Mouse (Mus musculus) liver, adult 2 months (tissue): ENCODE measurements around the gene Myod1. TPM values are rescaled to one million over a fixed set of nuclear protein-coding genes. Genes with fewer than 3 reads are reported as not detected.

Source experiments
- DNase-seq: peaks from one replicate; pipeline ENCODE4 v3.0.0-alpha.2; 2011; ENCODE audit warnings: low read depth, low spot score; ENCODE audit errors: extremely low read depth
- H3K27ac ChIP-seq: fragments of 200-500 bp; replicated peaks from 2 replicates; pipeline ENCODE4 v1.5.1; 2012; ENCODE audit warnings: low read depth, mild to moderate bottlenecking, control low read depth, inconsistent platforms, low read length; ENCODE audit not compliant: insufficient read depth
- H3K27me3 ChIP-seq: fragments of 200-500 bp; 2 replicates; pipeline ENCODE4 v1.6.1; 2012; ENCODE audit warnings: mild to moderate bottlenecking, moderate library complexity, low read length, inconsistent platforms; ENCODE audit not compliant: control insufficient read depth, insufficient read depth
- H3K36me3 ChIP-seq: fragments of 200-500 bp; 2 replicates; pipeline ENCODE4 v1.6.1; 2012; ENCODE audit warnings: low read length, inconsistent platforms; ENCODE audit not compliant: control insufficient read depth, insufficient read depth
- H3K4me1 ChIP-seq: fragments of 200-500 bp; 2 replicates; pipeline ENCODE4 v1.6.1; 2011; ENCODE audit warnings: low read length; ENCODE audit not compliant: control insufficient read depth, insufficient read depth
- H3K4me3 ChIP-seq: fragments of 200-500 bp; 2 replicates; pipeline ENCODE4 v1.5.1; 2011; ENCODE audit warnings: low read depth, mild to moderate bottlenecking, control low read depth, low read length, moderate library complexity; ENCODE audit not compliant: insufficient read depth
- H3K79me2 ChIP-seq: fragments of 200-500 bp; 2 replicates; pipeline ENCODE4 v1.6.1; 2012; ENCODE audit warnings: inconsistent platforms, mild to moderate bottlenecking, low read length, moderate library complexity; ENCODE audit not compliant: control insufficient read depth, insufficient read depth
- H3K9ac ChIP-seq: fragments of 200-500 bp; 2 replicates; pipeline ENCODE4 v1.6.1; 2012; ENCODE audit warnings: low read depth, mild to moderate bottlenecking, control low read depth, inconsistent platforms, low read length
- CTCF ChIP-seq: fragments of 200-500 bp; IDR thresholded peaks from 2 replicates; pipeline ENCODE4 v1.5.1; 2011; ENCODE audit warnings: low read depth, low read length, control low read depth
- POLR2A ChIP-seq: fragments of 200-500 bp; IDR thresholded peaks from 2 replicates; pipeline ENCODE4 v1.6.1; 2011; ENCODE audit warnings: low read length, control low read depth; ENCODE audit not compliant: insufficient read depth; ENCODE audit errors: extremely low read depth
- WGBS: fragments of 180-500 bp; shearing (Covaris S2); methylation state at CpG from one replicate; pipeline ENCODE4 v1.1.7; 2018; 5-methylcytosine and 5-hydroxymethylcytosine counted together
- polyA plus RNA-seq: library from polyadenylated mRNA; depleted of rRNA; stranded (reverse); fragments of >200 nt; gene quantifications from 2 replicates; pipeline ENCODE4 v1.2.3, GENCODE M21; 2012
- total RNA-seq: library from RNA; depleted of rRNA; stranded (reverse); fragments of >200 nt; gene quantifications from 2 replicates; pipeline ENCODE4 v1.2.3, GENCODE M21; 2014

The Myod1 gene
- total and polyA plus RNA-seq, 2 experiments: not detected

DNA sequence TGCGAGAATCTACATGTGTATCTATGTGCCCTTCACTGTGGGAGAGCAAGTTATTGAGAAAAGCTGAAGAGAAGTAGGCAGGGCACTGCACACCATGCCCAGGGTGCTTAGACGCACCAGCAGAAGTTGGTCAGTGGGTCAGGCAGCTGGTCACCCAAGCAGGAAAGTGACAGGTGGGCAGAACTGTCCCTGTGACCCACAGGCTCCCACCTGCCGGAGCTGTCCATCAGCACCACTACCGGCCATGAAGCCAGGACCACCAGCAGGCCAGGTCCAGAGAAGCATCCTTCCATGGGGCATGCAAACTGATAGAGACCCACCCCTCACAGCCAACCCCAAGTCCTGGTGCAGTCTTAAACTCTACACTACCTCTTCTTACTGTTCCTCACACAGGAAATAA, 28.6 kb upstream of the Myod1 start:
- peaks cover 3% of the 10 kb centered on the region; the same call in 1 of the 2 replicates for H3K27me3 ChIP-seq
- no peaks in the 10 kb centered on the region for H3K4me1 ChIP-seq
- H3K79me2 ChIP-seq: no peaks in the 10 kb centered on the region
- no peaks in the 10 kb centered on the region for H3K36me3 ChIP-seq
- WGBS: 38% methylated on average over 4 of the region's 4 CpGs
- no peak overlapping the region for H3K4me3 ChIP-seq
- no peak overlapping the region for H3K9ac ChIP-seq
- no peak for DNase-seq
- no peak for TF ChIP-seq POLR2A
- TF ChIP-seq CTCF: no peak
- no peak overlapping the region for H3K27ac ChIP-seq

DNA sequence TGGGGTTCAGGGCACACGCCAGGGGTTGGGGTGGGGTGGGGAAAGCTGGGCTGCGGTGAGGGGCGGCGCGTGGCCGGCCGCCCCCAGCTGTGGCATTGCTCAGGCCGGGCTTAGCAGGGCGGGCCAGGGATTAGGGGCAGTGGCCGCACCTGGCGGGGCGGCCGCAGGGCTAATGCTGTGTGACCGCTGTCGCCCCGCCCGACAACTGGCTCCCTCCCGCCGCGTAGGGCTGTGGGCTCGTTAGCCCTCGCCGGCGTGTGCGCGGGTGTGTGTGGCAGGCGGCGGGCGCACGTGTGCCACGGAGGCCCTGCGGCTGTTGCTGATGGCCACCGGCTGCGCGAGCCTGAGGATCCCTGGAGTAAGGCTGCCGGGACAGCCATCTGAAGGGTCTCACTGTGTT, 27.5 kb upstream of the Myod1 start:
- no peak for DNase-seq
- Histone ChIP-seq H3K27ac (no peak overlapping the region), H3K36me3 (no peaks in the 10 kb centered on the region), H3K4me3 (no peak overlapping the region), H3K4me1 (no peaks in the 10 kb centered on the region), H3K27me3 (peaks cover 3% of the 10 kb centered on the region; the same call in 1 of the 2 replicates), H3K9ac (no peak overlapping the region), H3K79me2 (no peaks in the 10 kb centered on the region)
- WGBS: 10% methylated on average over 36 of the region's 36 CpGs
- TF ChIP-seq POLR2A: no peak

DNA sequence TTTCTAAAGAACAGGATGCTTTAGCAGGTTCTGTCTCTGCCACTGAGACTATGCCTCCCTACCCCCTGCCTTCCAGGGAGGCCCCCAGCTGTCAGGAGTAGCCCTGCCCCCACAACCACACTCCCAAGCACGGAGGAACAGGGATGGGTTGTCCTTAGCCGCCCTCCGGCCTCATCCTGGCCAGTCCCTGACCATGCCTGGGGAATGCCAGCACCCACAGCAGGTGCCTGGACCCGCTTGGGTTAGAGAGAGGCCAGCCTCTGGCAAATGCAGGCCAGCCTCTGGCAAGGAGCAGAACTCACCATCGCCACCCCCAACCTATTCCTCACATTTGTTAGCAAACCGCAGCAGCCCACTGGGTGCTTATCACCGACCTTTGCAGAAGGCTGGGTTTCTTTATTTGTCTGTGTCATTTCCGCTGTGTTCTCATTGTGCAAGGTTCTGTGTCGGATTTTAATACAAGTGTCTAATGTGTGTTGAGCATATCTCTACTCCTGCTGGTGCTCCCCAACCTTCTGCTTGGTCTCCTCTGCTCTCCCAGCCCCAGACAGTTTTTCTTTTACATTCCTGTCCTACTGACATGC, 26.1 kb upstream of the Myod1 start:
- no peaks in the 10 kb centered on the region for H3K36me3 ChIP-seq
- no peaks in the 10 kb centered on the region for H3K4me1 ChIP-seq
- no peak overlapping the region for H3K4me3 ChIP-seq
- H3K27me3 ChIP-seq: peaks cover 3% of the 10 kb centered on the region; the same call in 1 of the 2 replicates
- WGBS: 40% methylated on average over 9 of the region's 9 CpGs
- no peak overlapping the region for H3K27ac ChIP-seq
- no peaks in the 10 kb centered on the region for H3K79me2 ChIP-seq
- no peak for TF ChIP-seq POLR2A
- TF ChIP-seq CTCF: no peak
- no peak for DNase-seq
- H3K9ac ChIP-seq: no peak overlapping the region

DNA sequence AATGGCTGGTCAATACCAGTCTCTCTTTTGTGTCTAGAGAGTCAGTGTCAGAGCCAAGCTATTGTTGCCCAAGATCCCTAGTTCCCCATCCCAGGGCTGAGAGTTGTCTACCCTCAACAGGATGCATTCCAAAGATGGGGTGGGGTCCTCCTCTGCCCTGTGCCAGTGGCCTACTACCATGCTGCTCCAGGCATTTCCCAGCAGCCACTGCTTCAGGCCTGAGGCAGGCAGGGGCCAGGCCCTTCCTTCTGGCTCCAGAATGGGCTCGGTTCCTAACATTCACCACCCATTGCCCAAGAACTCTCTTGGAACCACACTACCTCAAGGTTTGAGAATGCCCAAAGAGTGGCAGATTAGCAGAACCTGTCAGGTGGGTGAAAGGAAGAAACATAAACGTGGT, 23.5 kb upstream of the Myod1 start:
- H3K9ac ChIP-seq: no peak overlapping the region
- 62% methylated on average over 2 of the region's 2 CpGs for WGBS

DNA sequence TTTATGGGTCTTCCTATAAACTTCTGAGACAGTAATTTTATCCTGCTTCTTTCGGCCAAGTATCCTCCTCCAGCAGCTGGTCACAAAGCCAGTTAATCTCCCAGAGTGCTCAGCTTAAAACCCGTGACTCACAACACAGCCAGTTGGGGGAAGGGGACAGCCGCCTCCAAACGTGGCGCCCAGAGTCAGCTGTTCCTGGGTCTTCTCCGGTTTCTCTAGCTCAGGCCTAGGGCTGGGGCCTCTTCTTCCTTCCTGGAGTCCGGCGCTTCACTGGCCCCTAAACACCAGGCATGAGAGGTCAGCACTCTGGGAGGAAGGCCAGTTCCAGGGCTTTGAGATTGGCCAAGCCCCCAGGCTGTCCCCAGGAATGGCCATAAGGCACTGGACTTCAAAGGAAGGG, 23.1 kb upstream of the Myod1 start:
- H3K9ac ChIP-seq: no peak overlapping the region
- H3K4me1 ChIP-seq: no peaks in the 10 kb centered on the region
- no peak overlapping the region for H3K4me3 ChIP-seq
- 63% methylated on average over 8 of the region's 8 CpGs for WGBS
- DNase-seq: no peak
- TF ChIP-seq POLR2A (no peak), CTCF (no peak)
- H3K27ac ChIP-seq: no peak overlapping the region
- H3K27me3 ChIP-seq: peaks cover 3% of the 10 kb centered on the region; the same call in 1 of the 2 replicates
- no peaks in the 10 kb centered on the region for H3K36me3 ChIP-seq
- H3K79me2 ChIP-seq: no peaks in the 10 kb centered on the region

More for the DNA sequence above, 23.5 kb upstream of the Myod1 start:
- Histone ChIP-seq H3K27me3 (peaks cover 3% of the 10 kb centered on the region; the same call in 1 of the 2 replicates), H3K36me3 (no peaks in the 10 kb centered on the region), H3K27ac (no peak overlapping the region), H3K79me2 (no peaks in the 10 kb centered on the region), H3K4me3 (no peak overlapping the region), H3K4me1 (no peaks in the 10 kb centered on the region)
- DNase-seq: no peak
- TF ChIP-seq POLR2A (no peak), CTCF (no peak)

DNA sequence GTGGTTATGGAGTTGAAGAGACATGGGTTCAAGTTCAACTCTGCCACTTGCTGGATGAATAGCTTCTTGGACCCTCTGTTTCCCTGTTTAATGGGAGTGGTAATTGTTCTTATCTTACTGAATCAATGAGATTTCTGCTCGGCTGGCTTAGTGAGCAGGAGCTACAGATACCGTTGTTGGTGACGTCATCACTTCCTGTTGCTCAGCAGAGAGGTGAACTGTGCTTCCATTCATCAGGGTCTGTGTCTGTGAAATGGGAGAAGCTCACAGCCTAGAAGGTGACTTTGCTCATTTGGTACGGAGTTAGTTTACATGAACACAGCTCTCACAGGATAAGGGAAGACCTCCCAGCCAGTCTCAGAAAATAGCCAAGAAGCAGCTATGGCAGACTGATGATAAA, 22.4 kb upstream of the Myod1 start:
- H3K9ac ChIP-seq: no peak overlapping the region
- no peaks in the 10 kb centered on the region for H3K36me3 ChIP-seq
- no peak for DNase-seq
- H3K4me1 ChIP-seq: no peaks in the 10 kb centered on the region
- WGBS: 51% methylated on average over 4 of the region's 4 CpGs
- no peak overlapping the region for H3K27ac ChIP-seq
- H3K27me3 ChIP-seq: peaks cover 1% of the 10 kb centered on the region; the same call in 1 of the 2 replicates
- TF ChIP-seq POLR2A: no peak
- TF ChIP-seq CTCF: no peak
- H3K4me3 ChIP-seq: no peak overlapping the region
- no peaks in the 10 kb centered on the region for H3K79me2 ChIP-seq
